Mouse (Mus musculus): ENCODE measurements at regions not wholly inside any gene's neighbourhood (a gene's known extent, or its start where the extent isn't known, plus 50 kb on each side); places are given as distances from the start of the nearest gene placed in this dataset.

DNA sequence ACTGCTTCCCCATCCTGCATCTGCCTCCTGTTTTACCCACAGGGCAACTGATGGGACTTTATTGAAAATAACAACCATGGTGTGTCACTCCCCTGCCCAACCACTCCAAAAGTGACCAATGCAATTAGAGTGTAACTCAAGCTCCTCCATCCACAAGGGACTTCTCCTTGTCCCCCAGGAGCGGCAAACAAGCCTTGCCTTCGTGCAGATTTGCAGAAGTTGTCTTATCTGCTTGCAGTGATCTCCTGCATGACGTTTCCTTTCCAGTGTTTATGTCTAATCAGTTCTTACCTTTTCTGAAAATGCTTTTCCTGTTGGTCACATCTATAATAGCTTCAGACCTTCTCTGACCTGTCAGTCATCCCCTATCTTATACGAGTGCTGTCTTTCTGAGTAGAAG lies 100.5 kb upstream of the Rxylt1 start:
- no peak for DNase-seq (ENCODE audit: low spot score in 2 of 2)

DNA sequence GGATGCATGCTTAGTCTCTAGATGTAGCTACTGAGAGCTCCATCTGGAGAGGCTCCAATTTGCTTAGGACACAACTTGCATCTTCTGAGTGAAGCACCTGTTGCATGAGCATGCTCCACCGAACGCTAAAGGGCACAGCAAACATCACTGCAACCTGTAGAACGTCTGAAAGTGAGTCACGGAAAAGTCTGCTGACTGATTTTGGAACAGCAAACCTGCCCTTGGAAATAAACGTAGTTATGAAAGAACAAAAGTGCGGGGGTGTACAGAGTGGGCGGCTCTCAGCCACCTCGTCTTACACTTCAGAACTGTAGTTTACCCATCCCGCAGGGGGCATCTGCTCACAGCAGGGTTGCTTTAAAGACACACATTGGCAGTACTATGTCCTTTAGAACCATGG lies 97.0 kb upstream of the Rxylt1 start:
- no peak for DNase-seq (ENCODE audit: low spot score in 2 of 2)

GRCm38 (mm10) chr10:122193343-122193742 lies 96.2 kb upstream of the Rxylt1 start:
- no peak for DNase-seq (ENCODE audit: low spot score in 2 of 2)

DNA sequence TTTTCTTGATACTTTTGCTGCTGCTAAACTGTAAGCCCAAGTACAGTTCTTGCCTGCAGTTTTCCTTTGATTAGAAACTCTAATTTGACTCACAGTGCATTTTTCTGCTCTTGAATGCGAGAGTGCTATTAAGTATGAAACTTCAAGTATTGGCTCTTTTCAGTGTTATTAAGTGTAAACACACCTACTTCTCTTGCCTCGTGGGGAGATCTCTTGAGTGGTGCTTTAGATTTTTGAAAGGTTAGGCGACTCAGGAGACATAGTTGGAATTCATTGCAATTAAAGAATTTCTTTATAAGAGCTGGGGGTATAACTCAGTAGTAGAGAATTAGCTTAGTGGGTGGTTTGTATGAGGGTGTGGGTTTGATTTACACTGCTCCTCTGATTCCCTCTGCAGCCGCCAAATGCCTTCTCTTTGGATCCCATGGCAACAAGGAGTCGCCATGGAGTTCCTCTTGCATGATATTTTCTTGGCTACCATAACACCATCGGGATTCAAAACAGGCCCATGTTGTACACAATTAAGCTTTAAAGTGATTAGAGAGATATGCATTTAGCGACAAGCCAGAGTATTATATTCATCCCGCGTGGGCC lies 88.1 kb upstream of the Rxylt1 start:
- no peak for DNase-seq (ENCODE audit: low spot score in 2 of 2)

GRCm38 (mm10) chr10:122183025-122183424 lies 85.9 kb upstream of the Rxylt1 start:
- no peak for DNase-seq (ENCODE audit: low spot score in 2 of 2)

GRCm38 (mm10) chr10:122149038-122149437 lies 51.9 kb upstream of the Rxylt1 start:
- no peak for DNase-seq (ENCODE audit: low spot score in 2 of 2)

DNA sequence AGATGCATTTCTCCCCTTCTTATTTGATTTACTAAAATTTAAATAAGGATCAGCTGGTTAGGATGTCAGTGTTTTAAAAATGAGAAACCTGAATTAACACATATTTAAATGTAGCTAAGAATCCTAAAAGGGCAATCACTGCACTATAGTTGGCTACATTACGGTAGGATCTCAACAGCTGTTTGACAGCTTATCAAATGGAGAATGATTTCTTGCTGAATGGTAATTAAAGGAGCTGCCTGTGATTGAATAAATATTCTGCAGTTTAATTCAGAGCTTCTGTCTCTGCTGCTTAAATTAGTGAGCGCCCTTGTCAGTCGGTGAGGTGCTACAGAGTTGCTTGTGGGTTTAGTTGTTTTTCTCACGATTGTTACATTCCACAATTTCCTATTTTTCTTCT lies 51.4 kb upstream of the Rxylt1 start:
- DNase-seq (ENCODE audit: low spot score in 2 of 2), result no peak

Data from gastrocnemius, adult 8-10 months (tissue).